Mouse (Mus musculus) gastrocnemius, adult 2 months (tissue): ENCODE measurements around the gene Gm21860. TPM values are rescaled to one million over a fixed set of nuclear protein-coding genes. Genes with fewer than 3 reads are reported as not detected.
A peak's percentile ranks its signal among the peaks of the same experiment; 100 is the strongest.
"Not testable (repeated sequence)": the region's sequence is repeated elsewhere in the genome, so short reads cannot be mapped to it uniquely, and the experiment has no call there.

Experiments
- DNase-seq: peaks from one replicate; pipeline ENCODE4 v3.0.0; 2022
- H3K27ac ChIP-seq: fragments of 200-600 bp; 2 replicates; pipeline ENCODE4 v1.8.1; 2022; ENCODE audit warnings: mild to moderate bottlenecking
- H3K4me3 ChIP-seq: fragments of 200-600 bp; 2 replicates; pipeline ENCODE4 v1.8.1; 2022; ENCODE audit warnings: mild to moderate bottlenecking, moderate library complexity
- CTCF ChIP-seq: fragments of 200-600 bp; IDR thresholded peaks from 2 replicates; pipeline ENCODE4 v1.8.1; 2022; ENCODE audit warnings: antibody characterized with exemption, mild to moderate bottlenecking, moderate library complexity
- intact Hi-C: fragments of 180-260 bp; cut with DNase I; formaldehyde crosslinking; loops from one replicate; pipeline ENCODE4 v1.15.1; 2025
- total RNA-seq, 2 experiments: library from RNA; stranded (reverse); gene quantifications; 2 replicates each; pipeline ENCODE4 v1.2.3; 2021

The Gm21860 gene
- total RNA-seq, 2 experiments from 2014 or later, result not detected

GRCm38 (mm10) chrY:90738431-90738680 is 16.3 kb downstream of the Gm21860 start:
- Histone ChIP-seq H3K4me3 (no peak overlapping the region), H3K27ac (no peak overlapping the region)
- intact Hi-C loops, result no loop called here
- no peak for TF ChIP-seq CTCF
- no peak for DNase-seq

GRCm38 (mm10) chrY:90737606-90738430 is 16.8 kb downstream of the Gm21860 start:
- no peak overlapping the region for H3K4me3 ChIP-seq
- no peak for TF ChIP-seq CTCF
- DNase-seq, result no peak
- H3K27ac ChIP-seq, result no peak overlapping the region
- intact Hi-C loops, result no loop called here

- H3K4me3 ChIP-seq, DNase-seq, H3K27ac ChIP-seq, intact Hi-C loops: not testable (repeated sequence)
These were observed 18.2 kb downstream of the Gm21860 start for GRCm38 (mm10) chrY:90736217-90737000.

GRCm38 (mm10) chrY:90735181-90735895 is 19.3 kb downstream of the Gm21860 start:
- H3K27ac ChIP-seq, intact Hi-C loops, DNase-seq, H3K4me3 ChIP-seq: not testable (repeated sequence)

GRCm38 (mm10) chrY:90734334-90734696 is 20.3 kb downstream of the Gm21860 start:
- H3K27ac ChIP-seq, intact Hi-C loops, H3K4me3 ChIP-seq: not testable (repeated sequence)
- DNase-seq, result peak; percentile 29

GRCm38 (mm10) chrY:90733656-90734333 is 20.8 kb downstream of the Gm21860 start:
- H3K4me3 ChIP-seq, H3K27ac ChIP-seq, intact Hi-C loops: not testable (repeated sequence)
- peak; percentile 27 for DNase-seq

GRCm38 (mm10) chrY:90732101-90732542 is 22.5 kb downstream of the Gm21860 start:
- H3K27ac ChIP-seq, intact Hi-C loops, H3K4me3 ChIP-seq, DNase-seq: not testable (repeated sequence)

GRCm38 (mm10) chrY:90731593-90731955 is 23.0 kb downstream of the Gm21860 start:
- DNase-seq, H3K27ac ChIP-seq, intact Hi-C loops, H3K4me3 ChIP-seq: not testable (repeated sequence)

- DNase-seq, result peak; percentile 52
- H3K4me3 ChIP-seq, intact Hi-C loops, H3K27ac ChIP-seq: not testable (repeated sequence)
These were observed 23.6 kb downstream of the Gm21860 start for GRCm38 (mm10) chrY:90730908-90731592.

GRCm38 (mm10) chrY:90729816-90730303 is 24.8 kb downstream of the Gm21860 start:
- intact Hi-C loops, result not testable (repeated sequence)

GRCm38 (mm10) chrY:90728905-90729256 is 25.7 kb downstream of the Gm21860 start:
- peak; percentile 33 for DNase-seq
- H3K27ac ChIP-seq, intact Hi-C loops, H3K4me3 ChIP-seq: not testable (repeated sequence)

More at GRCm38 (mm10) chrY:90729816-90730303, 24.8 kb downstream of the Gm21860 start:
- H3K27ac ChIP-seq, DNase-seq, H3K4me3 ChIP-seq: not testable (repeated sequence)

GRCm38 (mm10) chrY:90728251-90728904 is 26.2 kb downstream of the Gm21860 start:
- H3K4me3 ChIP-seq, intact Hi-C loops, H3K27ac ChIP-seq: not testable (repeated sequence)
- peak; percentile 25 for DNase-seq

GRCm38 (mm10) chrY:90727121-90727908 is 27.3 kb downstream of the Gm21860 start:
- intact Hi-C loops, result not testable (repeated sequence)

GRCm38 (mm10) chrY:90725701-90726451 is 28.7 kb downstream of the Gm21860 start:
- H3K27ac ChIP-seq, H3K4me3 ChIP-seq, intact Hi-C loops, DNase-seq: not testable (repeated sequence)

More at GRCm38 (mm10) chrY:90727121-90727908, 27.3 kb downstream of the Gm21860 start:
- DNase-seq, H3K27ac ChIP-seq, H3K4me3 ChIP-seq: not testable (repeated sequence)

- intact Hi-C loops, DNase-seq: not testable (repeated sequence)
These were observed 29.5 kb downstream of the Gm21860 start for GRCm38 (mm10) chrY:90725166-90725565.

More at GRCm38 (mm10) chrY:90725166-90725565, 29.5 kb downstream of the Gm21860 start:
- H3K4me3 ChIP-seq, H3K27ac ChIP-seq: not testable (repeated sequence)
